Mouse (Mus musculus): Measurements from ENCODE around the gene Fkbp5. TPM values are rescaled to one million over a fixed set of nuclear protein-coding genes. Genes with fewer than 3 reads are reported as not detected.

The Fkbp5 gene
- polyA plus RNA-seq, 1 experiment from 2014 or later = 32.8 TPM

GRCm38 (mm10) chr17:28488258-28489013, 28.9 kb downstream of the Fkbp5 start:
- DNase-seq (ENCODE audit: low spot score) = no peak
- no peak overlapping the region for H3K27ac ChIP-seq (replicated peaks)
- 78% methylated on average over 7 of the region's 7 CpGs for WGBS
- peaks cover 38% of the 10 kb centered on the region for H3K4me1 ChIP-seq
- no peaks in the 10 kb centered on the region for H3K27me3 ChIP-seq (replicated peaks; ENCODE audit: low read depth, poor library complexity, severe bottlenecking)
- no peaks in the 10 kb centered on the region for H3K9me3 ChIP-seq
- no peak overlapping the region for H3K4me3 ChIP-seq
- no peaks in the 10 kb centered on the region for H3K36me3 ChIP-seq (replicated peaks)

- Histone ChIP-seq H3K9me3 (no peaks in the 10 kb centered on the region), H3K36me3 (replicated peaks) (no peaks in the 10 kb centered on the region), H3K27ac (replicated peaks) (no peak overlapping the region), H3K4me3 (no peak overlapping the region), H3K27me3 (replicated peaks; ENCODE audit: low read depth, poor library complexity, severe bottlenecking) (no peaks in the 10 kb centered on the region), H3K4me1 (peaks cover 42% of the 10 kb centered on the region)
- 94% methylated on average over 18 of the region's 18 CpGs for WGBS
- DNase-seq (ENCODE audit: low spot score) = no peak
These were observed 29.6 kb downstream of the Fkbp5 start for GRCm38 (mm10) chr17:28487584-28488257.

GRCm38 (mm10) chr17:28486720-28487119, 30.6 kb downstream of the Fkbp5 start:
- 78% methylated on average over 6 of the region's 6 CpGs for WGBS
- no peaks in the 10 kb centered on the region for H3K27me3 ChIP-seq (replicated peaks; ENCODE audit: low read depth, poor library complexity, severe bottlenecking)
- 0 out of 2 replicates have a peak overlapping the region, but pooled peaks have one; percentile 94 for H3K27ac ChIP-seq (replicated peaks)
- H3K36me3 ChIP-seq (replicated peaks) = no peaks in the 10 kb centered on the region
- H3K4me1 ChIP-seq = peaks cover 46% of the 10 kb centered on the region
- no peaks in the 10 kb centered on the region for H3K9me3 ChIP-seq
- peak; percentile 19 for DNase-seq (ENCODE audit: low spot score)
- H3K4me3 ChIP-seq = peak overlapping the region; percentile 94

DNA sequence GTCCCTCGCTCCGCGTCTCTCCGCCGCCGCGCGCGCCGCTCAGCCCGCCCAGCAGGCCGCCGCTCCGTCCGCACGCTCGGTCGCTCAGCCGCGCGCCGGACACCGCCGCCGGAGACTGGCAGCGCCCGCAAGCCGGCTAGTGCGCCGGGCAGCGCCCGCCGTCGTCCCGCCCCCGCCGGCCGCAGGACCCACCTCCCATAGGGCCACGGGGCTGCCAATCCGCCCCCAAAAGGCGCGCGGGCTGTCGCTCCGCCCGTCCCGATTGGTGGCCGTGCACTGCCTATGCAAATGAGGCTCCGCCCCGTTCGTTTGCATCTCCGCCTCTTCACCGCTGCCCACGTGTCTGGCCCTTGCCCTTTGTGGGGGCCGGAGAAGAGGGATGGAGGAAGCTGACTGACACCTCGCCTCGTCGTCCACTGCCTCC, 31.3 kb downstream of the Fkbp5 start:
- H3K36me3 ChIP-seq (replicated peaks) = peaks cover 2% of the 10 kb centered on the region; the same call in 1 of the 2 replicates
- peak overlapping the region; percentile 94 for H3K4me3 ChIP-seq
- DNase-seq (ENCODE audit: low spot score) = peak; percentile 99
- peak overlapping the region; percentile 94 for H3K27ac ChIP-seq (replicated peaks)
- H3K9me3 ChIP-seq = no peaks in the 10 kb centered on the region
- WGBS = 2% methylated on average over 58 of the region's 58 CpGs
- no peaks in the 10 kb centered on the region for H3K27me3 ChIP-seq (replicated peaks; ENCODE audit: low read depth, poor library complexity, severe bottlenecking)
- peaks cover 38% of the 10 kb centered on the region for H3K4me1 ChIP-seq

- peak overlapping the region; percentile 94 for H3K4me3 ChIP-seq
- H3K27ac ChIP-seq (replicated peaks) = peak overlapping the region; percentile 94
- peaks cover 7% of the 10 kb centered on the region for H3K36me3 ChIP-seq (replicated peaks)
- peaks cover 38% of the 10 kb centered on the region for H3K4me1 ChIP-seq
- no peaks in the 10 kb centered on the region for H3K9me3 ChIP-seq
- DNase-seq (ENCODE audit: low spot score) = peak; percentile 71
- no peaks in the 10 kb centered on the region for H3K27me3 ChIP-seq (replicated peaks; ENCODE audit: low read depth, poor library complexity, severe bottlenecking)
- under 1% methylated on average over 75 of the region's 77 CpGs for WGBS
These were observed 31.8 kb downstream of the Fkbp5 start for GRCm38 (mm10) chr17:28485446-28485948.

GRCm38 (mm10) chr17:28484704-28485445, 32.5 kb downstream of the Fkbp5 start:
- DNase-seq (ENCODE audit: low spot score) = peak; percentile 72
- H3K27ac ChIP-seq (replicated peaks) = peak overlapping the region; percentile 94
- peaks cover 11% of the 10 kb centered on the region for H3K36me3 ChIP-seq (replicated peaks)
- peaks cover 38% of the 10 kb centered on the region for H3K4me1 ChIP-seq
- 11% methylated on average over 30 of the region's 30 CpGs for WGBS
- no peaks in the 10 kb centered on the region for H3K9me3 ChIP-seq
- peak overlapping the region; percentile 94 for H3K4me3 ChIP-seq
- H3K27me3 ChIP-seq (replicated peaks; ENCODE audit: low read depth, poor library complexity, severe bottlenecking) = no peaks in the 10 kb centered on the region

GRCm38 (mm10) chr17:28477421-28477820, 39.9 kb downstream of the Fkbp5 start:
- Histone ChIP-seq H3K27ac (replicated peaks) (0 out of 2 replicates have a peak overlapping the region, but pooled peaks have one; percentile 30), H3K27me3 (replicated peaks; ENCODE audit: low read depth, poor library complexity, severe bottlenecking) (no peaks in the 10 kb centered on the region), H3K4me1 (peaks cover 18% of the 10 kb centered on the region), H3K36me3 (replicated peaks) (peaks cover 12% of the 10 kb centered on the region), H3K9me3 (no peaks in the 10 kb centered on the region), H3K4me3 (no peak overlapping the region)
- WGBS = 70% methylated on average over 8 of the region's 8 CpGs
- DNase-seq (ENCODE audit: low spot score) = no peak

DNA sequence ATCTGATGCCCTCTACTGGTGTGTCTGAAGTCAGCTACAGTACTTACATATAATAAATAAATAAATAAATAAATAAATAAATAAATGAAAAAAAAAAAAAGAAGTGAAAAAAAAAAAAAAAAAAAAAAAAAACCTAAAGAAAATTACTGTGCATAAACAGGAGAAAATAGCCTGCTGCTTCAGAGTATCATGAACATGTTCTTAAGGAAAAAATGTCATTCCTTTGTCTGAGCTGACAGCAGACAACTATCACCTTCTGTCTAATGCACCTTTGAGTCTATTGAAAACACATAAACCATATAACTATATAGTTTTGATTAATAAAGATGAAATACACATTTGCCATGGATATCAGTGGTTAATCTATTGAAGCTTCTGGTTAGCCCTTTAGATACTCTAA, 40.9 kb downstream of the Fkbp5 start:
- no peak for DNase-seq (ENCODE audit: low spot score)
- Histone ChIP-seq H3K4me1 (peaks cover 26% of the 10 kb centered on the region), H3K4me3 (no peak overlapping the region), H3K27me3 (replicated peaks; ENCODE audit: low read depth, poor library complexity, severe bottlenecking) (no peaks in the 10 kb centered on the region), H3K36me3 (replicated peaks) (peaks cover 13% of the 10 kb centered on the region), H3K27ac (replicated peaks) (no peak overlapping the region), H3K9me3 (no peaks in the 10 kb centered on the region)

- peaks cover 32% of the 10 kb centered on the region for H3K4me1 ChIP-seq
- 87% methylated on average over 3 of the region's 3 CpGs for WGBS
- no peak overlapping the region for H3K4me3 ChIP-seq
- H3K36me3 ChIP-seq (replicated peaks) = peaks cover 9% of the 10 kb centered on the region
- H3K27me3 ChIP-seq (replicated peaks; ENCODE audit: low read depth, poor library complexity, severe bottlenecking) = no peaks in the 10 kb centered on the region
- H3K9me3 ChIP-seq = no peaks in the 10 kb centered on the region
- DNase-seq (ENCODE audit: low spot score) = no peak
- H3K27ac ChIP-seq (replicated peaks) = no peak overlapping the region
These were observed 41.6 kb downstream of the Fkbp5 start for GRCm38 (mm10) chr17:28475593-28476325.

- no peaks in the 10 kb centered on the region for H3K9me3 ChIP-seq
- 0 out of 2 replicates have a peak, but pooled peaks cover 2% of the 10 kb centered on the region for H3K36me3 ChIP-seq (replicated peaks)
- peaks cover 38% of the 10 kb centered on the region for H3K4me1 ChIP-seq
- H3K27me3 ChIP-seq (replicated peaks; ENCODE audit: low read depth, poor library complexity, severe bottlenecking) = no peaks in the 10 kb centered on the region
- no peak for DNase-seq (ENCODE audit: low spot score)
- H3K27ac ChIP-seq (replicated peaks) = no peak overlapping the region
- 73% methylated on average over 5 of the region's 5 CpGs for WGBS
- H3K4me3 ChIP-seq = no peak overlapping the region
These were observed 44.6 kb downstream of the Fkbp5 start for GRCm38 (mm10) chr17:28472696-28473095.

- H3K9me3 ChIP-seq = no peaks in the 10 kb centered on the region
- H3K27me3 ChIP-seq (replicated peaks; ENCODE audit: low read depth, poor library complexity, severe bottlenecking) = no peaks in the 10 kb centered on the region
- peak; percentile 45 for DNase-seq (ENCODE audit: low spot score)
- peaks cover 30% of the 10 kb centered on the region for H3K4me1 ChIP-seq
- WGBS = 54% methylated on average over 6 of the region's 6 CpGs
- H3K27ac ChIP-seq (replicated peaks) = no peak overlapping the region
- H3K4me3 ChIP-seq = no peak overlapping the region
- H3K36me3 ChIP-seq (replicated peaks) = 0 out of 2 replicates have a peak, but pooled peaks cover 2% of the 10 kb centered on the region
These were observed 46.5 kb downstream of the Fkbp5 start for GRCm38 (mm10) chr17:28470876-28471275.

DNA sequence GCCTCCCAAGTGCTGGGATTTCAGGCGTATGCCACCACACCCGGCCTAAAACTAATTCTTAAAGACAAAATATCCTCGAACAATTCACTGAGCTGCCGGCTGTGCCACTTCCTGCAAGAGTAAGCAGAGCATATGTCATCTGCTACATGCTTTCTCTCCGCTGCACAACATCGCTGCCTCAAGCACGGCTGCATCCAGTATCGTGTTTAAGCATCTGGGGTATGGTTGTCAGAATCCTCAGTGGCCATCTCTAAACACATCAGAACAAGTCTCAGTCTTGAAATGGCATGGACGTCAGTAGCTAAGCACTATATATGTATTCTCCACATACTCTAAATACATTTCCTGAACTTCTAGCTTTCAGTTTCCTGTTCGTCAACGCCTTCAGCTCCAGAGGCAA, 49.6 kb downstream of the Fkbp5 start:
- peaks cover 5% of the 10 kb centered on the region; the same call in 1 of the 2 replicates for H3K36me3 ChIP-seq (replicated peaks)

More for the DNA sequence above, 49.6 kb downstream of the Fkbp5 start:
- DNase-seq (ENCODE audit: low spot score) = no peak
- no peaks in the 10 kb centered on the region for H3K27me3 ChIP-seq (replicated peaks; ENCODE audit: low read depth, poor library complexity, severe bottlenecking)
- peaks cover 35% of the 10 kb centered on the region for H3K4me1 ChIP-seq
- no peaks in the 10 kb centered on the region for H3K9me3 ChIP-seq
- no peak overlapping the region for H3K27ac ChIP-seq (replicated peaks)
- 88% methylated on average over 11 of the region's 11 CpGs for WGBS
- no peak overlapping the region for H3K4me3 ChIP-seq
